Mouse (Mus musculus): ENCODE results near the gene Stx4a. TPM values are rescaled to one million over a fixed set of nuclear protein-coding genes. Genes with fewer than 3 reads are reported as not detected.

Gene Stx4a
- total RNA-seq, 1 experiment, result 20.9 TPM

GRCm38 (mm10) chr7:127879301-127879700, 55.2 kb downstream of the Stx4a start:
- no peak for DNase-seq (ENCODE audit: low read depth, low spot score)
- in situ Hi-C loops (cut with MboI; ENCODE audit: low sequenced_read_pairs in 2 of 2, unreplicated experiment in 2 of 2), result no loop called here
- TF ChIP-seq HCFC1 (IDR thresholded peaks at IDR 0.05; ENCODE audit: borderline replicate concordance, insufficient read depth, low read length), result no peak
- no peak for TF ChIP-seq ZC3H11A (IDR thresholded peaks at IDR 0.05; ENCODE audit: borderline replicate concordance, low read depth, low read length)
- no peak for TF ChIP-seq CHD2 (IDR thresholded peaks at IDR 0.05; ENCODE audit: low read depth, low read length)
- TF ChIP-seq MAFK (IDR thresholded peaks at IDR 0.05; ENCODE audit: insufficient read depth, low read depth, low read length), result no peak
- TF ChIP-seq ZNF384 (IDR thresholded peaks at IDR 0.05; ENCODE audit: low read depth, low read length), result no peak

GRCm38 (mm10) chr7:127880431-127880830, 56.3 kb downstream of the Stx4a start:
- no peak for TF ChIP-seq CHD2 (IDR thresholded peaks at IDR 0.05; ENCODE audit: low read depth, low read length)
- no peak for TF ChIP-seq ZC3H11A (IDR thresholded peaks at IDR 0.05; ENCODE audit: borderline replicate concordance, low read depth, low read length)
- no peak for TF ChIP-seq HCFC1 (IDR thresholded peaks at IDR 0.05; ENCODE audit: borderline replicate concordance, insufficient read depth, low read length)
- TF ChIP-seq MAFK (IDR thresholded peaks at IDR 0.05; ENCODE audit: insufficient read depth, low read depth, low read length), result no peak
- no peak for TF ChIP-seq ZNF384 (IDR thresholded peaks at IDR 0.05; ENCODE audit: low read depth, low read length)
- H3K9ac ChIP-seq (ENCODE audit: insufficient read depth, low read depth, low read length, poor library complexity, severe bottlenecking), result no peak overlapping the region
- in situ Hi-C loops (cut with MboI; ENCODE audit: low sequenced_read_pairs in 2 of 2, unreplicated experiment in 2 of 2), result no loop called here
- no peak for DNase-seq (ENCODE audit: low read depth, low spot score)
- H3K36me3 ChIP-seq (ENCODE audit: control insufficient read depth, insufficient read depth, low read length, poor library complexity, severe bottlenecking), result peaks cover 66% of the 10 kb centered on the region
- no peak overlapping the region for H3K27ac ChIP-seq (ENCODE audit: insufficient read depth, low read depth, low read length, poor library complexity, severe bottlenecking)
- no peaks in the 10 kb centered on the region for H3K9me3 ChIP-seq (ENCODE audit: control insufficient read depth, insufficient read depth, low read depth, low read length)
- peaks cover 0 to 2% of the 10 kb centered on the region in 2 experiments; a peak in 1 of 4 replicates for H3K4me1 ChIP-seq (ENCODE audit: control insufficient read depth in 2 of 2, insufficient read depth in 2 of 2, low read length in 2 of 2, poor library complexity in 1 of 2)
- H3K4me3 ChIP-seq (ENCODE audit: insufficient read depth in 1 of 2, low read depth in 1 of 2, low read length in 2 of 2, poor library complexity in 1 of 2, severe bottlenecking in 1 of 2), result no peak overlapping the region

More at GRCm38 (mm10) chr7:127879301-127879700, 55.2 kb downstream of the Stx4a start:
- Histone ChIP-seq H3K27ac (ENCODE audit: insufficient read depth, low read depth, low read length, poor library complexity, severe bottlenecking) (no peak overlapping the region), H3K4me1 (ENCODE audit: control insufficient read depth in 2 of 2, insufficient read depth in 2 of 2, low read length in 2 of 2, poor library complexity in 1 of 2) (peaks cover 0 to 2% of the 10 kb centered on the region in 2 experiments; a peak in 1 of 4 replicates), H3K9ac (ENCODE audit: insufficient read depth, low read depth, low read length, poor library complexity, severe bottlenecking) (no peak overlapping the region), H3K4me3 (ENCODE audit: insufficient read depth in 1 of 2, low read depth in 1 of 2, low read length in 2 of 2, poor library complexity in 1 of 2, severe bottlenecking in 1 of 2) (no peak overlapping the region), H3K36me3 (ENCODE audit: control insufficient read depth, insufficient read depth, low read length, poor library complexity, severe bottlenecking) (peaks cover 57% of the 10 kb centered on the region), H3K9me3 (ENCODE audit: control insufficient read depth, insufficient read depth, low read depth, low read length) (no peaks in the 10 kb centered on the region)

DNA sequence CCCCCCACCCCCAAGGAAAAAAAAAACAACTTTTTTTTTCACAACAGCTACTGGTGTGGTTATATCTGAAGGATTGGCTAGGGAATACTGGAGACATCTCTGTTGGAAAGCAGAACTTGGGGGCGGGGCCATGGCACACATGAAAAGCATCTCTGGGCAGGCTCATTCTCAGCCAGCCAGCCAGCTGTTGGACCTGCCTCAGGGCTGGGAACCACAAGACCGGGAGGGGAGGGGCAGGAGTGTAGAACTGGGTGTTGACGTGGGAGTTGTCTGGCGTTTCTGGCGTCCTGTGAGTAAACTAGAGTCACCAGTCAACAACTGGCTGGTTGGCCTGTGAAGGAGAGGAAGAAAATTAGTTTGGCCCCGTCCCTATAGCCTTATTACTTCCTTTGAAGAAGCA, 61.9 kb downstream of the Stx4a start:
- in situ Hi-C loops (cut with MboI; ENCODE audit: low sequenced_read_pairs in 2 of 2, unreplicated experiment in 2 of 2), result no loop called here
- Histone ChIP-seq H3K27ac (ENCODE audit: insufficient read depth, low read depth, low read length, poor library complexity, severe bottlenecking) (no peak overlapping the region), H3K4me1 (ENCODE audit: control insufficient read depth in 2 of 2, insufficient read depth in 2 of 2, low read length in 2 of 2, poor library complexity in 1 of 2) (peaks cover 0 to 7% of the 10 kb centered on the region in 2 experiments; a peak in 1 of 4 replicates), H3K9me3 (ENCODE audit: control insufficient read depth, insufficient read depth, low read depth, low read length) (no peaks in the 10 kb centered on the region), H3K36me3 (ENCODE audit: control insufficient read depth, insufficient read depth, low read length, poor library complexity, severe bottlenecking) (peaks cover 61% of the 10 kb centered on the region), H3K9ac (ENCODE audit: insufficient read depth, low read depth, low read length, poor library complexity, severe bottlenecking) (no peak overlapping the region), H3K4me3 (ENCODE audit: insufficient read depth in 1 of 2, low read depth in 1 of 2, low read length in 2 of 2, poor library complexity in 1 of 2, severe bottlenecking in 1 of 2) (no peak overlapping the region)
- no peak for DNase-seq (ENCODE audit: low read depth, low spot score)
- no peak for TF ChIP-seq ZC3H11A (IDR thresholded peaks at IDR 0.05; ENCODE audit: borderline replicate concordance, low read depth, low read length)

GRCm38 (mm10) chr7:127886551-127886950, 62.5 kb downstream of the Stx4a start:
- Histone ChIP-seq H3K4me3 (ENCODE audit: insufficient read depth in 1 of 2, low read depth in 1 of 2, low read length in 2 of 2, poor library complexity in 1 of 2, severe bottlenecking in 1 of 2) (no peak overlapping the region), H3K9ac (ENCODE audit: insufficient read depth, low read depth, low read length, poor library complexity, severe bottlenecking) (no peak overlapping the region), H3K36me3 (ENCODE audit: control insufficient read depth, insufficient read depth, low read length, poor library complexity, severe bottlenecking) (peaks cover 55% of the 10 kb centered on the region), H3K27ac (ENCODE audit: insufficient read depth, low read depth, low read length, poor library complexity, severe bottlenecking) (no peak overlapping the region), H3K9me3 (ENCODE audit: control insufficient read depth, insufficient read depth, low read depth, low read length) (no peaks in the 10 kb centered on the region), H3K4me1 (ENCODE audit: control insufficient read depth in 2 of 2, insufficient read depth in 2 of 2, low read length in 2 of 2, poor library complexity in 1 of 2) (peaks cover 0 to 7% of the 10 kb centered on the region in 2 experiments; a peak in 1 of 4 replicates)
- TF ChIP-seq HCFC1 (IDR thresholded peaks at IDR 0.05; ENCODE audit: borderline replicate concordance, insufficient read depth, low read length) (no peak), MAFK (IDR thresholded peaks at IDR 0.05; ENCODE audit: insufficient read depth, low read depth, low read length) (no peak), ZNF384 (IDR thresholded peaks at IDR 0.05; ENCODE audit: low read depth, low read length) (no peak), CHD2 (IDR thresholded peaks at IDR 0.05; ENCODE audit: low read depth, low read length) (no peak), ZC3H11A (IDR thresholded peaks at IDR 0.05; ENCODE audit: borderline replicate concordance, low read depth, low read length) (no peak)
- DNase-seq (ENCODE audit: low read depth, low spot score), result no peak
- in situ Hi-C loops (cut with MboI; ENCODE audit: low sequenced_read_pairs in 2 of 2, unreplicated experiment in 2 of 2), result no loop called here

GRCm38 (mm10) chr7:127887191-127887590, 63.1 kb downstream of the Stx4a start:
- no peak for DNase-seq (ENCODE audit: low read depth, low spot score)
- Histone ChIP-seq H3K36me3 (ENCODE audit: control insufficient read depth, insufficient read depth, low read length, poor library complexity, severe bottlenecking) (peaks cover 49% of the 10 kb centered on the region), H3K9me3 (ENCODE audit: control insufficient read depth, insufficient read depth, low read depth, low read length) (no peaks in the 10 kb centered on the region), H3K4me1 (ENCODE audit: control insufficient read depth in 2 of 2, insufficient read depth in 2 of 2, low read length in 2 of 2, poor library complexity in 1 of 2) (peaks cover 0 to 7% of the 10 kb centered on the region in 2 experiments; a peak in 1 of 4 replicates), H3K27ac (ENCODE audit: insufficient read depth, low read depth, low read length, poor library complexity, severe bottlenecking) (no peak overlapping the region), H3K9ac (ENCODE audit: insufficient read depth, low read depth, low read length, poor library complexity, severe bottlenecking) (no peak overlapping the region), H3K4me3 (ENCODE audit: insufficient read depth in 1 of 2, low read depth in 1 of 2, low read length in 2 of 2, poor library complexity in 1 of 2, severe bottlenecking in 1 of 2) (no peak overlapping the region)
- TF ChIP-seq MAFK (IDR thresholded peaks at IDR 0.05; ENCODE audit: insufficient read depth, low read depth, low read length), result no peak
- no peak for TF ChIP-seq HCFC1 (IDR thresholded peaks at IDR 0.05; ENCODE audit: borderline replicate concordance, insufficient read depth, low read length)
- no peak for TF ChIP-seq ZNF384 (IDR thresholded peaks at IDR 0.05; ENCODE audit: low read depth, low read length)
- no peak for TF ChIP-seq ZC3H11A (IDR thresholded peaks at IDR 0.05; ENCODE audit: borderline replicate concordance, low read depth, low read length)
- no peak for TF ChIP-seq CHD2 (IDR thresholded peaks at IDR 0.05; ENCODE audit: low read depth, low read length)
- in situ Hi-C loops (cut with MboI; ENCODE audit: low sequenced_read_pairs in 2 of 2, unreplicated experiment in 2 of 2), result no loop called here

All from ES-E14 (cell line).